Mouse (Mus musculus) forebrain, embryonic 14.5 days (tissue): ENCODE measurements around the gene Cers3. TPM values are rescaled to one million over a fixed set of nuclear protein-coding genes. Genes with fewer than 3 reads are reported as not detected.

Source experiments
- ATAC-seq: fragments of 200-750 bp; cut with Nextera tagmentation; 2 replicates; pipeline ENCODE4 v1.8.0; 2017; ENCODE audit warnings: mild to moderate bottlenecking, moderate library complexity
- DNase-seq: peaks from one replicate; pipeline ENCODE4 v3.0.0-alpha.2; 2015; ENCODE audit warnings: low spot score
- H3K27ac ChIP-seq: fragments of 300-500 bp; sonication (generic); 2 replicates; pipeline ENCODE4 v1.5.1; 2014; ENCODE audit warnings: low read depth, mild to moderate bottlenecking, control low read depth, low read length, moderate library complexity
- H3K27me3 ChIP-seq: fragments of 300-500 bp; sonication (generic); replicated peaks from 2 replicates; pipeline ENCODE4 v1.6.1; 2014; ENCODE audit warnings: low read length, control low read depth, mixed read lengths; ENCODE audit not compliant: control insufficient read depth, insufficient read depth
- H3K36me3 ChIP-seq: fragments of 300-500 bp; sonication (generic); 2 replicates; pipeline ENCODE4 v1.6.1; 2014; ENCODE audit warnings: low read length, control low read depth; ENCODE audit not compliant: control insufficient read depth, insufficient read depth
- H3K4me1 ChIP-seq: fragments of 300-500 bp; sonication (generic); 2 replicates; pipeline ENCODE4 v1.6.1; 2014; ENCODE audit warnings: antibody characterized with exemption, low read length, control low read depth; ENCODE audit not compliant: control insufficient read depth, insufficient read depth
- H3K4me2 ChIP-seq: fragments of 300-500 bp; sonication (generic); 2 replicates; pipeline ENCODE4 v1.6.1; 2014; ENCODE audit warnings: mild to moderate bottlenecking, control low read depth, low read length
- H3K4me3 ChIP-seq: fragments of 300-500 bp; sonication (generic); 2 replicates; pipeline ENCODE4 v1.5.1; 2014; ENCODE audit warnings: low read depth, low read length, control low read depth
- H3K9ac ChIP-seq: fragments of 300-500 bp; sonication (generic); 2 replicates; pipeline ENCODE4 v1.6.1; 2014; ENCODE audit warnings: mild to moderate bottlenecking, low read length, control low read depth, moderate library complexity
- H3K9me3 ChIP-seq: fragments of 300-500 bp; sonication (generic); replicated peaks from 2 replicates; pipeline ENCODE4 v1.6.1; 2016; ENCODE audit warnings: low read length, control low read depth, mixed read lengths; ENCODE audit not compliant: control insufficient read depth
- WGBS: fragments of 180-500 bp; shearing (Covaris S2); extraction: QIAGEN DNeasy Blood & Tissue Kit; methylation state at CpG from one replicate; pipeline ENCODE4 v1.1.7; 2014; 5-methylcytosine and 5-hydroxymethylcytosine counted together
- polyA plus RNA-seq: library from polyadenylated mRNA; unstranded; fragments of >200 nt; fragmentation: Nextera tagmentation; extraction: Ambion mirVana; gene quantifications from 2 replicates; pipeline ENCODE4 v1.2.1, GENCODE M21; 2014

The Cers3 gene
- polyA plus RNA-seq, 1 experiment from 2014 or later, result 0.50 TPM

- 92% methylated on average over 7 of the region's 7 CpGs for WGBS
- Histone ChIP-seq H3K27me3 (no peaks in the 10 kb centered on the region), H3K27ac (no peak overlapping the region), H3K4me2 (no peak overlapping the region), H3K4me3 (no peak overlapping the region), H3K36me3 (no peaks in the 10 kb centered on the region), H3K9me3 (no peaks in the 10 kb centered on the region), H3K4me1 (no peaks in the 10 kb centered on the region), H3K9ac (no peak overlapping the region)
- ATAC-seq (no peak), DNase-seq (no peak)
These were observed 67.1 kb downstream of the Cers3 start for GRCm38 (mm10) chr7:66810436-66810835.

GRCm38 (mm10) chr7:66811294-66811693, 68.0 kb downstream of the Cers3 start:
- Histone ChIP-seq H3K36me3 (no peaks in the 10 kb centered on the region), H3K4me1 (no peaks in the 10 kb centered on the region), H3K27me3 (no peaks in the 10 kb centered on the region), H3K9ac (no peak overlapping the region), H3K9me3 (no peaks in the 10 kb centered on the region), H3K4me3 (no peak overlapping the region), H3K27ac (no peak overlapping the region), H3K4me2 (no peak overlapping the region)
- ATAC-seq (no peak), DNase-seq (no peak)
- 83% methylated on average over 1 of the region's 1 CpGs for WGBS

DNA sequence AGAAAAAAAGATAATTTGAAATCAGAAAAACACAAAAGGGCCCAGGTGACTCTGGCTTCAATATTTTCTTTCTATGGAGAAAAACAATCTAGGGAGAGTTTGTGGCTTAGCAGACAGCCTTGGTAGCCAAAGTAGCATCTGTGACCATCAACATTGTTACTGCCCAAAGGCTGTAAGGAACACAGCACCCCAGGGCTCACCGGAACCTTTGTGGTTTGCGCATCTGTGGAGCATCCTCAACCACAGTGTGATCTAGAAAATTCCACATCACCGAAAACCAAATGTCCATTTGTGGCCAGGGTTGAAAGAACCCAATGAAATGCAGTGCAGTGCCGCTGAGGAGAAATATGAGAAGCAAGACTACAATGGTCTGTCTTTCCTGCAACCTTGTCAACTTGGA, 69.0 kb downstream of the Cers3 start:
- no peak for DNase-seq
- ATAC-seq, result no peak
- Histone ChIP-seq H3K9ac (no peak overlapping the region), H3K4me3 (no peak overlapping the region), H3K27ac (no peak overlapping the region), H3K27me3 (no peaks in the 10 kb centered on the region), H3K9me3 (no peaks in the 10 kb centered on the region), H3K4me2 (no peak overlapping the region), H3K36me3 (no peaks in the 10 kb centered on the region), H3K4me1 (no peaks in the 10 kb centered on the region)
- 94% methylated on average over 4 of the region's 4 CpGs for WGBS

DNA sequence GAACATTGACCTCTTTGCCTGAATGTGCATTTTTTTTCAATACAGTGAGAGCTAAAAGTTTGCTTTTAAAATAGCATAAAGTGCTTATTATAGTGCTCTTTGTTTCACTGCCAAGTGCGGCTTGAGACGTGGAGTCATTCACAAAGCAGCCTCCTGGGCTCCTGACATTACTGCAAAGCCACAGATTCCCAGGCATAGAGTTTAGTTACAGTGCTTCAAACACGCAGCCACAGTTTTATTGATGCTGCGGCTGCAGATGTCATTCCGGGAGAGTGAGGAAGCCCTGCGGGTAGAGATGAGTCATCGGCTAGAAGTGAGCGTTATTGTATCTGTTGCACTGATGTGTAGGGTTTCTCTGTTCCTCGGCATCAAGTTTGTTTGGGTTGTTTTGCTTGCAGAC, 69.4 kb downstream of the Cers3 start:
- H3K27me3 ChIP-seq, result no peaks in the 10 kb centered on the region
- no peak overlapping the region for H3K27ac ChIP-seq
- no peaks in the 10 kb centered on the region for H3K4me1 ChIP-seq
- H3K4me2 ChIP-seq, result no peak overlapping the region
- 70% methylated on average over 9 of the region's 9 CpGs for WGBS
- H3K4me3 ChIP-seq, result no peak overlapping the region
- H3K9me3 ChIP-seq, result no peaks in the 10 kb centered on the region
- DNase-seq, result no peak
- no peaks in the 10 kb centered on the region for H3K36me3 ChIP-seq
- ATAC-seq, result no peak
- H3K9ac ChIP-seq, result no peak overlapping the region

- Histone ChIP-seq H3K4me1 (no peaks in the 10 kb centered on the region), H3K27me3 (no peaks in the 10 kb centered on the region), H3K9me3 (no peaks in the 10 kb centered on the region), H3K4me2 (no peak overlapping the region), H3K27ac (no peak overlapping the region), H3K9ac (no peak overlapping the region), H3K4me3 (no peak overlapping the region), H3K36me3 (no peaks in the 10 kb centered on the region)
- ATAC-seq (no peak), DNase-seq (no peak)
- WGBS, result 61% methylated on average over 1 of the region's 1 CpGs
These were observed 69.9 kb downstream of the Cers3 start for GRCm38 (mm10) chr7:66813172-66813571.

DNA sequence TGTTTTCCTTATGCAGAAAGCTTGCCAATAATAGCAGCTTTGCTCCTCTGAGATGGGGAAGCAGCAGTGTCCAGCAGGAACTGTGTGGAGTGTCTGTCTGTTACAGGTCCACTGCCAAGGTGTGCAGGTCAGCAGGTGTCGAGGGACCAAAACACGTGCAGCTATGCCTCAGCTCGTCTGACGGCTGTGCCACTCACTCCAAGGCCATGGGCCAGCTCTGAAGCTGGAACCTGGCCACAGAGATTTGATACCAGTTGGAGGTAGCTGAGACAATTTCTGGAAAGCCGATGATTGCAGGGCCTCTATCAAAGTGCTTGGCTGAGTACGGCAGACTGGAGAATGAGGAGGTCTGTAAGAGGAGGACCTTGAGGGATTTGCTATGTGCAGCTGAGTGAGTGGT, 72.2 kb downstream of the Cers3 start:
- H3K9ac ChIP-seq, result no peak overlapping the region

DNA sequence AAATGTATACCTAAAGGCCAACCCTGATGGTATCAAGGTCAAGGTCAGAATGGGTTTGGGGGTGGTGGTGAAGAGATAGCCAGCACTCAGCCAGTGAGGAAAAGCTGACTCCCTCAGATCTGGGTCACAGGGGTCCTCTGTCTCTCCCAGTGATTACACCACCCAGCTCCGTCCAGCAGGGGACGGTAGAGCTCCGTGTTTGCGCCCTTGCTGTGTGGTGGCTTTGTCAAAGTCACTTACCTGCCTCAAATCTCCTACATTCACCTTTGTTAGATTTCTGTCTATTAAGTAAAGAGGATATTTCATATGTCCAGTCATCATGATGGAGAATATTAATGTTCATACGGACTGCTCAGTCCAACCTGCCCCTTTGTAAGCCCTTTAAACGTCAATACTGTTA, 76.7 kb downstream of the Cers3 start:
- WGBS, result 25% methylated on average over 6 of the region's 6 CpGs
- H3K4me3 ChIP-seq, result no peak overlapping the region
- ATAC-seq (no peak), DNase-seq (peak; percentile 46)
- H3K9me3 ChIP-seq, result no peaks in the 10 kb centered on the region
- H3K27me3 ChIP-seq, result no peaks in the 10 kb centered on the region
- no peaks in the 10 kb centered on the region for H3K36me3 ChIP-seq
- no peak overlapping the region for H3K4me2 ChIP-seq
- no peak overlapping the region for H3K9ac ChIP-seq
- H3K4me1 ChIP-seq, result no peaks in the 10 kb centered on the region
- H3K27ac ChIP-seq, result no peak overlapping the region

More for the DNA sequence above, 72.2 kb downstream of the Cers3 start:
- Histone ChIP-seq H3K27ac (no peak overlapping the region), H3K4me2 (no peak overlapping the region), H3K36me3 (no peaks in the 10 kb centered on the region), H3K4me3 (no peak overlapping the region), H3K27me3 (no peaks in the 10 kb centered on the region), H3K4me1 (no peaks in the 10 kb centered on the region), H3K9me3 (no peaks in the 10 kb centered on the region)
- no peak for DNase-seq
- no peak for ATAC-seq
- 82% methylated on average over 6 of the region's 6 CpGs for WGBS

- no peaks in the 10 kb centered on the region for H3K9me3 ChIP-seq
- 71% methylated on average over 5 of the region's 5 CpGs for WGBS
- no peak overlapping the region for H3K4me3 ChIP-seq
These were observed 87.5 kb downstream of the Cers3 start for GRCm38 (mm10) chr7:66830803-66831202.

GRCm38 (mm10) chr7:66831295-66831694, 88.0 kb downstream of the Cers3 start:
- WGBS, result 24% methylated on average over 5 of the region's 5 CpGs
- H3K9ac ChIP-seq, result no peak overlapping the region
- DNase-seq, result peak; percentile 65

More at GRCm38 (mm10) chr7:66830803-66831202, 87.5 kb downstream of the Cers3 start:
- Histone ChIP-seq H3K27me3 (no peaks in the 10 kb centered on the region), H3K36me3 (no peaks in the 10 kb centered on the region), H3K4me2 (no peak overlapping the region), H3K27ac (no peak overlapping the region), H3K4me1 (peaks cover 6% of the 10 kb centered on the region; the same call in 1 of the 2 replicates), H3K9ac (no peak overlapping the region)
- ATAC-seq (no peak), DNase-seq (no peak)

More at GRCm38 (mm10) chr7:66831295-66831694, 88.0 kb downstream of the Cers3 start:
- peaks cover 6% of the 10 kb centered on the region; the same call in 1 of the 2 replicates for H3K4me1 ChIP-seq
- no peak overlapping the region for H3K4me3 ChIP-seq
- H3K27ac ChIP-seq, result no peak overlapping the region
- no peaks in the 10 kb centered on the region for H3K9me3 ChIP-seq
- H3K36me3 ChIP-seq, result no peaks in the 10 kb centered on the region
- ATAC-seq, result no peak
- no peaks in the 10 kb centered on the region for H3K27me3 ChIP-seq
- no peak overlapping the region for H3K4me2 ChIP-seq
